Mouse (Mus musculus) kidney, embryonic 14.5 days (tissue): Measurements from ENCODE around the gene Ddi2. TPM values are rescaled to one million over a fixed set of nuclear protein-coding genes. Genes with fewer than 3 reads are reported as not detected.

ENCODE experiments used
- ATAC-seq: fragments of 200-750 bp; cut with Nextera tagmentation; 2 replicates; pipeline ENCODE4 v1.8.0; 2017; ENCODE audit warnings: moderate number of reproducible peaks, mild to moderate bottlenecking, moderate TSS enrichment, moderate library complexity; ENCODE audit not compliant: low FRiP score, low TSS enrichment
- H3K27ac ChIP-seq: fragments of 300-500 bp; sonication (generic); 2 replicates; pipeline ENCODE4 v1.5.1; 2014; ENCODE audit warnings: low read depth, mild to moderate bottlenecking, low read length, moderate library complexity, mixed read lengths
- H3K27me3 ChIP-seq: fragments of 300-500 bp; sonication (generic); 2 replicates; pipeline ENCODE4 v1.6.1; 2014; ENCODE audit warnings: mild to moderate bottlenecking, low read length; ENCODE audit not compliant: control insufficient read depth, insufficient read depth
- H3K36me3 ChIP-seq: fragments of 300-500 bp; sonication (generic); 2 replicates; pipeline ENCODE4 v1.6.1; 2014; ENCODE audit warnings: low read length, mixed read lengths; ENCODE audit not compliant: control insufficient read depth, insufficient read depth
- H3K4me1 ChIP-seq: fragments of 300-500 bp; sonication (generic); 2 replicates; pipeline ENCODE4 v1.6.1; 2014; ENCODE audit warnings: low read length, mixed read lengths; ENCODE audit not compliant: control insufficient read depth, insufficient read depth
- H3K4me2 ChIP-seq: fragments of 300-500 bp; sonication (generic); replicated peaks from 2 replicates; pipeline ENCODE4 v1.6.1; 2014; ENCODE audit warnings: low read depth, mild to moderate bottlenecking, low read length
- H3K4me3 ChIP-seq: fragments of 300-500 bp; sonication (generic); 2 replicates; pipeline ENCODE4 v1.5.1; 2014; ENCODE audit warnings: mild to moderate bottlenecking, low read length
- H3K9ac ChIP-seq: fragments of 300-500 bp; sonication (generic); 2 replicates; pipeline ENCODE4 v1.6.1; 2014; ENCODE audit warnings: low read depth, mild to moderate bottlenecking, low read length, moderate library complexity
- H3K9me3 ChIP-seq: fragments of 300-500 bp; sonication (generic); 2 replicates; pipeline ENCODE4 v1.6.1; 2016; ENCODE audit warnings: low read length; ENCODE audit not compliant: control insufficient read depth
- WGBS: fragments of 180-500 bp; shearing (Covaris S2); extraction: QIAGEN DNeasy Blood & Tissue Kit; methylation state at CpG from one replicate; pipeline ENCODE4 v1.1.7; 2014; 5-methylcytosine and 5-hydroxymethylcytosine counted together
- polyA plus RNA-seq: library from polyadenylated mRNA; unstranded; fragments of >200 nt; fragmentation: Nextera tagmentation; extraction: Ambion mirVana; gene quantifications from 2 replicates; pipeline ENCODE4 v1.2.1, GENCODE M21; 2014

Gene Ddi2
- polyA plus RNA-seq, 1 experiment from 2014 or later = 20.6 TPM

GRCm38 (mm10) chr4:141730401-141730800, 7.2 kb upstream of the Ddi2 start:
- H3K27ac ChIP-seq = no peak overlapping the region
- H3K4me2 ChIP-seq = no peak overlapping the region
- WGBS = 81% methylated on average over 13 of the region's 13 CpGs
- H3K36me3 ChIP-seq = no peaks in the 10 kb centered on the region
- no peak overlapping the region for H3K9ac ChIP-seq
- ATAC-seq = no peak
- H3K4me3 ChIP-seq = no peak overlapping the region
- peaks cover 3% of the 10 kb centered on the region; the same call in 1 of the 2 replicates for H3K4me1 ChIP-seq
- H3K9me3 ChIP-seq = no peaks in the 10 kb centered on the region
- no peaks in the 10 kb centered on the region for H3K27me3 ChIP-seq

- Histone ChIP-seq H3K27ac (no peak overlapping the region), H3K9ac (no peak overlapping the region), H3K36me3 (no peaks in the 10 kb centered on the region), H3K9me3 (no peaks in the 10 kb centered on the region), H3K27me3 (no peaks in the 10 kb centered on the region), H3K4me3 (no peak overlapping the region), H3K4me2 (no peak overlapping the region), H3K4me1 (no peaks in the 10 kb centered on the region)
- 86% methylated on average over 3 of the region's 3 CpGs for WGBS
- no peak for ATAC-seq
These were observed 6.0 kb upstream of the Ddi2 start for GRCm38 (mm10) chr4:141729266-141729665.

DNA sequence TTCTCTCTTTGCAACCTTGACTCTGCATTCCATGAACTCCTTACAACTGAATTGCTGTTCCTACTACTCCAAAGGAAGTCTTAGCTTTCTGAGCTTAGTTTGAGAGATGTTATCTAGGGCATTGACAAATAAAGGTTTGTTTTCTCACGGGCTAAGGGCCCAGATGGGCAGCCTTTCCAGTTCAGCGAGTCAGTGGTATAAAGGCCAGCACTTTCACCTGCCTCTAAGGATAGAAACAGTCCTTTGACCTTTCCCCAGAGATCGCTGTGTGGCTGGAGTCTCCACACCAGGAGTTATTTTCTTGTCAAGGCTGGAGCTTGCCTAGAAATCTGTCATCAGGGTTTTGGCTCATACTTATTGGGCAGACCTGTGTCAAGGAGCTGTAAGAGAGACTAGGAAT, 2.5 kb upstream of the Ddi2 start:
- Histone ChIP-seq H3K4me1 (peaks cover 15% of the 10 kb centered on the region), H3K36me3 (no peaks in the 10 kb centered on the region), H3K27me3 (no peaks in the 10 kb centered on the region), H3K4me3 (no peak overlapping the region), H3K27ac (peak overlapping the region; percentile 2; the same call in 1 of the 2 replicates), H3K4me2 (no peak overlapping the region), H3K9me3 (no peaks in the 10 kb centered on the region), H3K9ac (no peak overlapping the region)
- no peak for ATAC-seq
- 47% methylated on average over 3 of the region's 3 CpGs for WGBS

DNA sequence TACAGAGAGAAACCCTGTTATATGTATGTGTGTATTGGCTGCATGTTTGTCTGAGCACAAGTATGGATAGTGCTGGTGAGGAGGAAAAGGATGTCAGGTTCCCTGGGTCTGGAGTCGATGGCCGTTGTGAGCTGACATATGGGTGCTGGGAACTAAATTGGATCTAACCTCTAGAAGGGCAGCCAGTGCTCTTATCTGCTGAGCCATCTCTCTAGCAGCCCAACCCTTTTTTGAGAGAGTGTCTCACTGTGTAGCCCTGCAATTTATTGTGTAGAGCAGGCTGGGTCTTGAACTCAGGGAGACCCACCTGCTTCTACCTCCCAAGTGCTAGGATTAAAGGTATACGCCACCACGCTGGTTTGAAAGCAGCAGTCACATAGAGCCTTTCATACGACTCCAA, 2.1 kb upstream of the Ddi2 start:
- Histone ChIP-seq H3K27me3 (no peaks in the 10 kb centered on the region), H3K9ac (no peak overlapping the region), H3K4me2 (no peak overlapping the region), H3K27ac (0 out of 2 replicates have a peak overlapping the region, but pooled peaks have one; percentile 38), H3K9me3 (no peaks in the 10 kb centered on the region), H3K4me1 (peaks cover 15% of the 10 kb centered on the region), H3K36me3 (peaks cover 2% of the 10 kb centered on the region; the same call in 1 of the 2 replicates), H3K4me3 (no peak overlapping the region)
- 80% methylated on average over 5 of the region's 5 CpGs for WGBS
- no peak for ATAC-seq

DNA sequence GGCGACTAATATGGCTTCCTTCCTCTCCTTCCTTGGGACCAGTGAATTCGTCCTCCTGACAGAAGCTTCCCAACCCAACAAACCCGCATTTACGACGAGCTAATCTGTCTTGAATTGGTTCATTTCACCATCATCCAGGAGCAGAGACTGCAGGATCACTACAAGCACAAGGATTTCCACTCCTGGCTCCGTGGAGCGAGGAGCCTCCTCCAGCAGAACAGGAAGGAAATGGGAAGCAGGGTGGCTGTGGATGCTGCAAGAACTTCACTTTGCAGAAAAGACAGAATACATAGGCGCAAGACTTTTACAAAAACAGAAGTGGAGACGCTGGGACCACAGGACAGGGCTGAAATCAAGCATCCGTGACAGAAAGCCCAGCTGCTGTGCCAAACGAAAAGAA, 1.4 kb upstream of the Ddi2 start:
- Histone ChIP-seq H3K4me1 (peaks cover 18% of the 10 kb centered on the region), H3K9me3 (no peaks in the 10 kb centered on the region), H3K9ac (no peak overlapping the region), H3K4me3 (no peak overlapping the region), H3K27ac (peak overlapping the region; percentile 38; the same call in 1 of the 2 replicates), H3K4me2 (no peak overlapping the region; the same call in 1 of the 2 replicates), H3K36me3 (peaks cover 7% of the 10 kb centered on the region; the same call in 1 of the 2 replicates), H3K27me3 (no peaks in the 10 kb centered on the region)
- WGBS = 42% methylated on average over 11 of the region's 11 CpGs
- no peak for ATAC-seq

GRCm38 (mm10) chr4:141723673-141724068, 452 bp upstream of the Ddi2 start:
- Histone ChIP-seq H3K9ac (peak overlapping the region; percentile 97), H3K27ac (0 out of 2 replicates have a peak overlapping the region, but pooled peaks have one; percentile 93), H3K4me2 (peak overlapping the region; percentile 86), H3K36me3 (peaks cover 7% of the 10 kb centered on the region; the same call in 1 of the 2 replicates), H3K4me3 (peak overlapping the region; percentile 66), H3K27me3 (no peaks in the 10 kb centered on the region), H3K4me1 (peaks cover 20% of the 10 kb centered on the region), H3K9me3 (no peaks in the 10 kb centered on the region)
- peak; percentile 56; the same call in 1 of the 2 replicates for ATAC-seq
- 9% methylated on average over 13 of the region's 13 CpGs for WGBS

- Histone ChIP-seq H3K4me1 (peaks cover 20% of the 10 kb centered on the region), H3K27ac (no peak overlapping the region), H3K9ac (peak overlapping the region; percentile 97; the same call in 1 of the 2 replicates), H3K4me2 (peak overlapping the region; percentile 86), H3K27me3 (no peaks in the 10 kb centered on the region), H3K9me3 (no peaks in the 10 kb centered on the region), H3K36me3 (peaks cover 7% of the 10 kb centered on the region; the same call in 1 of the 2 replicates), H3K4me3 (peak overlapping the region; percentile 66)
- no peak for ATAC-seq
- 63% methylated on average over 6 of the region's 6 CpGs for WGBS
These were observed 1.3 kb downstream of the Ddi2 start for GRCm38 (mm10) chr4:141721961-141722360.

DNA sequence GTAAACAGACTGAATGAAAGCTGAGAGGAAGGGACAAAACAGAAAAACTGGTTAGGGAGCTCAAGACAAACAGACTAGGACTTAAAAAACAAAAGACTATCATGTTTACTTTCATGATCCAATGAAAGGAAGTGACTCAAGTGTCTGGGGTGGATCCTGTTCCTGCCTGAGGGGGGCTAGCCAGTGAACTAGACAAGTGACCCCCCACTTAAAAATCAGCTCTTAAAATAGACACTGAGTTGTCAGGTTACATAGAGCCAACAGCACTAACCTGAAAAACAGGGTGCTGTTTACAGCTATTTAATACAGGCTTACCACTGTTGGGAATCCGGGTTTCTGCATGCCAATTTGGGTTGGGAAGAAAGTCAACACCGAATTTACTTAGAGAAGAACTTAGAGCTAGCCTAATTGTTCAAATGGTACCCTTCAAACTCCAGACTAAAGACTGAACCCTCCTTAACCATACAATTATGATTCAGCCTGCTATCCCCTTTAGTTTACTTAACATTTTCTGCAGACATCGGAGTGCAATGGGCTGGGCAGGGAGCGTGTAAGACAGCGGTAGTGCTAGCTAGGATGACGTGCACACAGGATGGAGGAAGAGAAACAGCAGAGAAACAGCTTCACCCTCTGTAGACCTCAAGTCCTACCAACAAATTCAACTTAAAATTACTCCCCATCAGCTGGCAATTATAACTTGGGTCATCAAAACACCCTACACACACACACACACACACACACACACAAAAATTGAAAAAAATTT, 2.3 kb downstream of the Ddi2 start:
- Histone ChIP-seq H3K9ac (no peak overlapping the region), H3K4me2 (peak overlapping the region; percentile 86; the same call in 1 of the 2 replicates), H3K36me3 (peaks cover 7% of the 10 kb centered on the region; the same call in 1 of the 2 replicates), H3K4me3 (no peak overlapping the region), H3K4me1 (peaks cover 20% of the 10 kb centered on the region), H3K27me3 (no peaks in the 10 kb centered on the region), H3K27ac (no peak overlapping the region), H3K9me3 (no peaks in the 10 kb centered on the region)
- ATAC-seq = no peak
- 66% methylated on average over 6 of the region's 6 CpGs for WGBS

GRCm38 (mm10) chr4:141719304-141719703, 3.9 kb downstream of the Ddi2 start:
- Histone ChIP-seq H3K4me1 (peaks cover 34% of the 10 kb centered on the region), H3K4me2 (no peak overlapping the region), H3K9me3 (no peaks in the 10 kb centered on the region), H3K9ac (no peak overlapping the region), H3K27me3 (no peaks in the 10 kb centered on the region), H3K4me3 (no peak overlapping the region), H3K36me3 (peaks cover 7% of the 10 kb centered on the region; the same call in 1 of the 2 replicates), H3K27ac (no peak overlapping the region)
- no peak for ATAC-seq
- WGBS = 85% methylated on average over 1 of the region's 1 CpGs
